Mouse (Mus musculus): ENCODE measurements at regions not wholly inside any gene's neighbourhood (a gene's known extent, or its start where the extent isn't known, plus 50 kb on each side); places are given as distances from the start of the nearest gene placed in this dataset.

DNA sequence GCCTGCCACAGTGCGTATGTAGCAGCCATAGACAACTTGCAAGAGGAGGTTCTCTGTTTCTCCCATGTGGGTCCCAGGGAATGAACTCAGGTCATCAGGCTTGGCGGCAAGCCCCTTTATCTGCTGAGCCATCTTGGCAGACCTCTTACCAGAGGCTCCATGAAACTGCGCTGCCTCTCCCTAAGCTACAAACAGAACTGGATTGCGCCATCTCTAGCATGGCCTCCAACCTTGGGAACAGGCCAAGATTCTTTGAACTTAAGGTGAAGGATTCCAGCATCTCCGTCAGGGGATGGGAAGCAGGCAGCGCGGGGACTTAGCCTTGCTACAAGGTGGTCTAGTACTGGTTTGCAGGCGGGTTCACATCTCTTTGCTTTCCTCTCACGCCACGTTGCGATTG lies 201.8 kb upstream of the Kazn start:
- Histone ChIP-seq H3K4me3 (ENCODE audit: low read depth, low read length) (no peak overlapping the region), H3K27me3 (replicated peaks; ENCODE audit: control insufficient read depth, insufficient read depth, low read length) (no peaks in the 10 kb centered on the region), H3K27ac (ENCODE audit: low read depth, low read length) (no peak overlapping the region), H3K36me3 (ENCODE audit: control insufficient read depth, insufficient read depth) (no peaks in the 10 kb centered on the region), H3K4me2 (replicated peaks; ENCODE audit: low read depth) (no peak overlapping the region), H3K9ac (ENCODE audit: low read depth, low read length) (no peak overlapping the region), H3K9me3 (ENCODE audit: control insufficient read depth) (no peaks in the 10 kb centered on the region), H3K4me1 (replicated peaks; ENCODE audit: control insufficient read depth, insufficient read depth, low read length) (no peaks in the 10 kb centered on the region)
- no peak for TF ChIP-seq CTCF (IDR thresholded peaks at IDR 0.05; ENCODE audit: low read depth)
- 84% methylated on average over 11 of the region's 11 CpGs for WGBS
- no peak for ATAC-seq

DNA sequence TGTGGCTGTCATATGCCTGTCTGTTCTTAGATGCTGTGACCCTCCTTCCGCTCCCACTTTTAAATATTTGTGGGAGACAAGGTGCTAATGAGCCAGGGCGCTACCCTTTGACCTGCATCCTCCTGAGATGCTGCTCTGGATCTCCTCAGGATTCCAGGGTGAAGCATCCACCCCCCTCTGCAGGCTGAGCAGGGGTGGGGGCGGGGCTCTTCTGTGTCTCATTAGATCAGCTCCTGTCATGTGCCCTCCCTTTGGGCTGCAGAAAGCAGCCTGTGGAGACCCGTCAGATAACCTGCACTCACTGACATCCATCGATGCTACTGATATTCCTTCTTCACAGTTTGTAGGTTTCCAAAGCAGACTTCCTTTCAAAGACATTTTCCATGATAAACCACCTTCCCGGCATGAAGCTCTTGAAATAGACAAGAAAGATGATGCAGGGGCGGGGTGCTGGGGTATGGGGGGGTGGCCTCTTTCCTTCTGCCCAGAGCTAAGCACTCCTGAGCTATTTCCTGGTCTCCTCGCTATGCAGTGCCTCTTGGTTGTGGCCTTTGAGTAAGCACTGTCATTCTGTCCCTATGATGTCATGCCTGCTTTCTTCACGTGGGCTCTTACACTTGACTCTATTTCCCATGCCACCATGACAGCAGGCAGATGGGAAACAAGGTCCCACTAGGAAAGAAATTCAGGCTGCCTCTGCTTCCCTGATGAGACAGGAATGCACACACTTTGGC lies 200.4 kb upstream of the Kazn start:
- no peak for TF ChIP-seq CTCF (IDR thresholded peaks at IDR 0.05; ENCODE audit: low read depth)

DNA sequence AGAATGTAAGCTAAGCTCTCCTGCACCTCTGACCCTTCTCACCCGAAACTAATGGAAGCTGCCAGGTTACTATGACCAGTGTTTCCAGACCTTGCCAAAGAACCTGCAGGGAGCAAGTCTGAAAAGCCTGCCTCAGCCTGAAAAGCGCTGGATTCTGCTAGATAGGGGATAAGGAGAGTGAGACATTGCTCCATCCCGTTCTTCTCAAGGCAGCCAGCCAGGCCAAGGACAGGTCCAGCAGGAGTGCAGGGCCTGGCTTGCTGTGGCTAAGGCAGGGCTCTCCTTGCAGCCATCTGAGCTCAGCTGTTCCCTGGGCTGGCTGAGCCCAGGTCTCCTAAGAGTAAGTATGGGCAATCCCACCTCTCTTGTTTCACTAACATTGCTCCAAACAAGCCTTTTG lies 185.4 kb upstream of the Kazn start:
- H3K4me2 ChIP-seq (replicated peaks; ENCODE audit: low read depth): no peak overlapping the region
- no peaks in the 10 kb centered on the region for H3K36me3 ChIP-seq (ENCODE audit: control insufficient read depth, insufficient read depth)
- WGBS: 71% methylated on average over 3 of the region's 3 CpGs
- H3K27me3 ChIP-seq (replicated peaks; ENCODE audit: control insufficient read depth, insufficient read depth, low read length): no peaks in the 10 kb centered on the region
- H3K9ac ChIP-seq (ENCODE audit: low read depth, low read length): no peak overlapping the region
- H3K4me3 ChIP-seq (ENCODE audit: low read depth, low read length): no peak overlapping the region
- H3K27ac ChIP-seq (ENCODE audit: low read depth, low read length): no peak overlapping the region
- no peak for TF ChIP-seq CTCF (IDR thresholded peaks at IDR 0.05; ENCODE audit: low read depth)
- H3K9me3 ChIP-seq (ENCODE audit: control insufficient read depth): no peaks in the 10 kb centered on the region
- H3K4me1 ChIP-seq (replicated peaks; ENCODE audit: control insufficient read depth, insufficient read depth, low read length): no peaks in the 10 kb centered on the region
- ATAC-seq: no peak

More for the DNA sequence above, 200.4 kb upstream of the Kazn start:
- no peak for ATAC-seq
- no peaks in the 10 kb centered on the region for H3K36me3 ChIP-seq (ENCODE audit: control insufficient read depth, insufficient read depth)
- 49% methylated on average over 9 of the region's 9 CpGs for WGBS
- no peaks in the 10 kb centered on the region for H3K4me1 ChIP-seq (replicated peaks; ENCODE audit: control insufficient read depth, insufficient read depth, low read length)
- no peak overlapping the region for H3K4me3 ChIP-seq (ENCODE audit: low read depth, low read length)
- no peaks in the 10 kb centered on the region for H3K27me3 ChIP-seq (replicated peaks; ENCODE audit: control insufficient read depth, insufficient read depth, low read length)
- H3K4me2 ChIP-seq (replicated peaks; ENCODE audit: low read depth): no peak overlapping the region
- H3K9ac ChIP-seq (ENCODE audit: low read depth, low read length): no peak overlapping the region
- no peak overlapping the region for H3K27ac ChIP-seq (ENCODE audit: low read depth, low read length)
- H3K9me3 ChIP-seq (ENCODE audit: control insufficient read depth): no peaks in the 10 kb centered on the region

DNA sequence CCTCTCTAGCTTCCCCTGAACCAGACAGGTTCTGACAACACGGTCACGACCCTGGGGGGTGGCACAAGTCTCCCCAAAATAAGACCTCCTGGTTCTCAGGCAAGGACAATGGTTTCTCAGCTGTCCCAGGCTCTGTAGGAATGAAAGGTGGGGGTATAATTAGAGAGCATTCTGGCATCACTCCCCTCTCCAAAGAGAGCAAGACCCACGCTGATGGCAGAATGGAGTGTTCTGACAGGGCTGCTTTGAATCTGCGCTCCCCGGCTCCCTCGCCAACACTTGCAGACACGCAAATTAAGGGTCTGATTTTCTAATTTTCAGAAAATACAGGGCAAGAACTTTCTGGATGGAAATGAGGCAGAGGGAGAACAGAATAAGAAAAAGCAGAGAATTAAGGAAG lies 181.2 kb upstream of the Kazn start:
- Histone ChIP-seq H3K4me3 (ENCODE audit: low read depth, low read length) (no peak overlapping the region), H3K9ac (ENCODE audit: low read depth, low read length) (no peak overlapping the region), H3K9me3 (ENCODE audit: control insufficient read depth) (no peaks in the 10 kb centered on the region), H3K4me2 (replicated peaks; ENCODE audit: low read depth) (no peak overlapping the region), H3K27ac (ENCODE audit: low read depth, low read length) (no peak overlapping the region), H3K27me3 (replicated peaks; ENCODE audit: control insufficient read depth, insufficient read depth, low read length) (no peaks in the 10 kb centered on the region), H3K36me3 (ENCODE audit: control insufficient read depth, insufficient read depth) (no peaks in the 10 kb centered on the region), H3K4me1 (replicated peaks; ENCODE audit: control insufficient read depth, insufficient read depth, low read length) (no peaks in the 10 kb centered on the region)
- ATAC-seq: no peak
- TF ChIP-seq CTCF (IDR thresholded peaks at IDR 0.05; ENCODE audit: low read depth): no peak
- WGBS: 84% methylated on average over 7 of the region's 7 CpGs

DNA sequence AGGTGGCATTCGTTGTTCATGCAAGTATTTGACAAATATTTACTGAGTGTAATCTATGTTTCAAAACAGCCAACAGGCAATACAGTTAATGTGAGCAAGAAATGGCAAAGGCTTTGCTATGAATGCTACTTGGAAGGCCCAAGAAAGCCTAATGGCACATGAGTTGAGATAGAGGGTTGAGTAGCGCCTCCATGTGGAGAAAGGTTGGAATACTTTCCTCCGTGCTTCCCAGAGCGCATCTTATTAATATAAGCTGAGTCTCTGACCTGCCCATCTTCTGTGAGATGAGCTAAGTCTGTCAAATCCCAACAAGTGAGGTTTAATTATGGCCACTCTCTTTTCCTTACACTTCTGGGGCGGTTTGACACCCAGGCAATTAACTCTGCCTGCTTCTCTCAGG lies 175.7 kb upstream of the Kazn start:
- no peak for ATAC-seq
- Histone ChIP-seq H3K4me2 (replicated peaks; ENCODE audit: low read depth) (no peak overlapping the region), H3K4me3 (ENCODE audit: low read depth, low read length) (no peak overlapping the region), H3K27ac (ENCODE audit: low read depth, low read length) (no peak overlapping the region), H3K4me1 (replicated peaks; ENCODE audit: control insufficient read depth, insufficient read depth, low read length) (no peaks in the 10 kb centered on the region), H3K27me3 (replicated peaks; ENCODE audit: control insufficient read depth, insufficient read depth, low read length) (no peaks in the 10 kb centered on the region), H3K9ac (ENCODE audit: low read depth, low read length) (no peak overlapping the region), H3K36me3 (ENCODE audit: control insufficient read depth, insufficient read depth) (no peaks in the 10 kb centered on the region), H3K9me3 (ENCODE audit: control insufficient read depth) (no peaks in the 10 kb centered on the region)
- whole genome bisulfite sequencing: 63% methylated on average over 5 of the region's 5 CpGs
- TF ChIP-seq CTCF (IDR thresholded peaks at IDR 0.05; ENCODE audit: low read depth): peak; percentile 39

DNA sequence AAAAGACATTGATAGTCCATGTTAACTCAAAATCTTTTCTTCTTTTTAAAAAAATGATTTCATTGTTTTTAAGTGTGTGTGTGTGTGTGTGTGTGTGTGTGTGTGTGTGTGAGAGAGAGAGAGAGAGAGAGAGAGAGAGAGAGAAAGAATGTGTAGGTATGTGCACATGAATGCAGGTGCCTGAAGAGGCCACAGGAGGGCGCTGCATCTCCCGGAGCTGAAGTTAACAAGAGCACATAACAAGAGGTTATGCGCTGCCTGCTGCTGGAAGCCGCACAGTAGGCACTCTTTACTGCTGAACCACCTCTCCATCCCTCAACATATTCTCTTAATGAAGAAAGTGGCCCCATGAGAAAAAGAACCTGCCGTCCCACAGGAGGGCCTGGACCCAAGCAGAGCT lies 172.6 kb upstream of the Kazn start:
- H3K9ac ChIP-seq (ENCODE audit: low read depth, low read length): no peak overlapping the region
- no peak overlapping the region for H3K4me3 ChIP-seq (ENCODE audit: low read depth, low read length)
- no peaks in the 10 kb centered on the region for H3K36me3 ChIP-seq (ENCODE audit: control insufficient read depth, insufficient read depth)
- no peaks in the 10 kb centered on the region for H3K4me1 ChIP-seq (replicated peaks; ENCODE audit: control insufficient read depth, insufficient read depth, low read length)
- no peaks in the 10 kb centered on the region for H3K9me3 ChIP-seq (ENCODE audit: control insufficient read depth)
- 92% methylated on average over 5 of the region's 5 CpGs for WGBS
- ATAC-seq: no peak
- peak; percentile 41 for TF ChIP-seq CTCF (IDR thresholded peaks at IDR 0.05; ENCODE audit: low read depth)
- no peak overlapping the region for H3K4me2 ChIP-seq (replicated peaks; ENCODE audit: low read depth)
- no peaks in the 10 kb centered on the region for H3K27me3 ChIP-seq (replicated peaks; ENCODE audit: control insufficient read depth, insufficient read depth, low read length)
- H3K27ac ChIP-seq (ENCODE audit: low read depth, low read length): no peak overlapping the region
